Mouse (Mus musculus) heart, embryonic 12.5 days (tissue): ENCODE measurements around the gene Olfr1339. TPM values are rescaled to one million over a fixed set of nuclear protein-coding genes. Genes with fewer than 3 reads are reported as not detected.

ENCODE experiments used
- ATAC-seq: fragments of 200-750 bp; cut with Nextera tagmentation; 2 replicates; pipeline ENCODE4 v1.8.0; 2017; ENCODE audit warnings: moderate TSS enrichment, moderate library complexity; ENCODE audit not compliant: insufficient number of reproducible peaks, low FRiP score
- H3K27ac ChIP-seq: fragments of 300-500 bp; sonication (generic); 2 replicates; pipeline ENCODE4 v1.5.1; 2016; ENCODE audit warnings: mild to moderate bottlenecking, moderate library complexity; ENCODE audit not compliant: poor library complexity, severe bottlenecking
- H3K27me3 ChIP-seq: fragments of 300-500 bp; sonication (generic); replicated peaks from 2 replicates; pipeline ENCODE4 v1.6.1; 2016; ENCODE audit warnings: mild to moderate bottlenecking, moderate library complexity
- H3K36me3 ChIP-seq: fragments of 300-500 bp; sonication (generic); 2 replicates; pipeline ENCODE4 v1.6.1; 2016; ENCODE audit warnings: mild to moderate bottlenecking, moderate library complexity
- H3K4me1 ChIP-seq: fragments of 300-500 bp; sonication (generic); replicated peaks from 2 replicates; pipeline ENCODE4 v1.6.1; 2016; ENCODE audit warnings: mild to moderate bottlenecking
- H3K4me2 ChIP-seq: fragments of 300-500 bp; sonication (generic); 2 replicates; pipeline ENCODE4 v1.6.1; 2016; ENCODE audit warnings: mild to moderate bottlenecking, moderate library complexity
- H3K4me3 ChIP-seq: fragments of 300-500 bp; sonication (generic); 2 replicates; pipeline ENCODE4 v1.5.1; 2016; ENCODE audit warnings: mild to moderate bottlenecking
- H3K9ac ChIP-seq: fragments of 300-500 bp; sonication (generic); 2 replicates; pipeline ENCODE4 v1.6.1; 2016; ENCODE audit warnings: mild to moderate bottlenecking, moderate library complexity
- H3K9me3 ChIP-seq: fragments of 300-500 bp; sonication (generic); replicated peaks from 2 replicates; pipeline ENCODE4 v1.6.1; 2016; ENCODE audit warnings: mild to moderate bottlenecking, moderate library complexity
- whole genome bisulfite sequencing: fragments of 180-500 bp; shearing (Covaris S2); methylation state at CpG from one replicate; pipeline ENCODE4 v1.1.7; 2016; 5-methylcytosine and 5-hydroxymethylcytosine counted together
- polyA plus RNA-seq: library from polyadenylated mRNA; unstranded; fragments of >200 nt; fragmentation: Nextera tagmentation; extraction: Ambion mirVana; gene quantifications from 2 replicates; pipeline ENCODE4 v1.2.1, GENCODE M21; 2016

Gene Olfr1339
- polyA plus RNA-seq, 1 experiment from 2014 or later, result not detected

- H3K4me3 ChIP-seq, result 0 out of 2 replicates have a peak overlapping the region, but pooled peaks have one; percentile 9
- peaks cover 31% of the 10 kb centered on the region for H3K27me3 ChIP-seq
- no peak overlapping the region for H3K9ac ChIP-seq
- no peak overlapping the region for H3K27ac ChIP-seq
- H3K4me1 ChIP-seq, result 0 out of 2 replicates have a peak, but pooled peaks cover 5% of the 10 kb centered on the region
- H3K4me2 ChIP-seq, result peak overlapping the region; percentile 33
- ATAC-seq, result no peak
- peaks cover 12% of the 10 kb centered on the region for H3K9me3 ChIP-seq
- WGBS, result 6% methylated on average over 16 of the region's 16 CpGs
- no peaks in the 10 kb centered on the region for H3K36me3 ChIP-seq
Observed at GRCm38 (mm10) chr4:118741881-118742280, 9.9 kb downstream of the Olfr1339 start.

- H3K27ac ChIP-seq, result no peak within 1 kb of the TSS
- no peak for ATAC-seq
- no peak within 1 kb of the TSS for H3K4me3 ChIP-seq
- H3K4me2 ChIP-seq, result no peak within 1 kb of the TSS
- no peak within 1 kb of the TSS for H3K9ac ChIP-seq
- no peaks in the 10 kb centered on the region for H3K9me3 ChIP-seq
- 64% methylated on average over 1 of the region's 1 CpGs for WGBS
- no peaks in the 10 kb centered on the region for H3K4me1 ChIP-seq
- no peaks in the 10 kb centered on the region for H3K27me3 ChIP-seq
- no peaks in the 10 kb centered on the region for H3K36me3 ChIP-seq
Observed at GRCm38 (mm10) chr4:118758637-118759036, 26.7 kb downstream of the Olfr1339 start, which contains the start of gene Olfr1338. Gene Olfr1338, minus strand, starts transcription at chr4:118758737.

- Histone ChIP-seq H3K4me2 (no peak within 1 kb of the TSS), H3K9me3 (no peaks in the 10 kb centered on the region), H3K9ac (no peak within 1 kb of the TSS), H3K4me1 (no peaks in the 10 kb centered on the region), H3K4me3 (no peak within 1 kb of the TSS), H3K36me3 (no peaks in the 10 kb centered on the region), H3K27me3 (no peaks in the 10 kb centered on the region), H3K27ac (no peak within 1 kb of the TSS)
- no peak for ATAC-seq
- 73% methylated on average over 2 of the region's 2 CpGs for WGBS
Observed at GRCm38 (mm10) chr4:118782486-118782885, 50.5 kb downstream of the Olfr1339 start, which contains the start of gene Olfr1337. Gene Olfr1337, minus strand, starts transcription at chr4:118782586.

Other genes with a start within 250 kb of the Olfr1339 start
- 65.8 and 69.4 TPM in 2 replicates for gene Tie1, start 242.1 kb upstream of the Olfr1339 start, polyA plus RNA-seq
- gene 2610528J11Rik, start 205.2 kb upstream of the Olfr1339 start, polyA plus RNA-seq, result 0.27 and 0.31 TPM in 2 replicates
- gene Tmem125, start 188.1 kb upstream of the Olfr1339 start, polyA plus RNA-seq, result 0.18 and 0.23 TPM in 2 replicates
- gene Cfap57, start 111.4 kb upstream of the Olfr1339 start, polyA plus RNA-seq, result 0.76 and 0.80 TPM in 2 replicates
- gene Ebna1bp2, start 111.4 kb upstream of the Olfr1339 start, polyA plus RNA-seq, result 96.7 and 103 TPM in 2 replicates
- gene Olfr62, start 73.2 kb upstream of the Olfr1339 start, polyA plus RNA-seq, result not detected in 2 replicates
- gene Olfr1342, start 39.4 kb upstream of the Olfr1339 start, polyA plus RNA-seq, result not detected in 2 replicates
- not detected in 2 replicates for gene Olfr1341, start 28.7 kb upstream of the Olfr1339 start, polyA plus RNA-seq
- gene Olfr1340, start 12.0 kb upstream of the Olfr1339 start, polyA plus RNA-seq, result not detected in 2 replicates
- gene Olfr1338, start 26.6 kb downstream of the Olfr1339 start, polyA plus RNA-seq, result not detected in 2 replicates
- gene Olfr1337, start 50.4 kb downstream of the Olfr1339 start, polyA plus RNA-seq, result not detected in 2 replicates
- gene Olfr1335, start 77.8 kb downstream of the Olfr1339 start, polyA plus RNA-seq, result not detected in 2 replicates
- not detected in 2 replicates for gene Olfr1333, start 104.1 kb downstream of the Olfr1339 start, polyA plus RNA-seq
- not detected in 2 replicates for gene Olfr1331, start 132.5 kb downstream of the Olfr1339 start, polyA plus RNA-seq
- 0.05 and 0.09 TPM in 2 replicates for gene Olfr1330, start 156.4 kb downstream of the Olfr1339 start, polyA plus RNA-seq
- gene Olfr1329, start 185.3 kb downstream of the Olfr1339 start, polyA plus RNA-seq, result not detected in 2 replicates
- not detected in 2 replicates for gene Olfr1328, start 206.4 kb downstream of the Olfr1339 start, polyA plus RNA-seq
- not detected in 2 replicates for gene Lao1, start 229.4 kb downstream of the Olfr1339 start, polyA plus RNA-seq